Mouse (Mus musculus) central nervous system, embryonic 14 days (tissue): ENCODE measurements around the gene Wrap73. TPM values are rescaled to one million over a fixed set of nuclear protein-coding genes. Genes with fewer than 3 reads are reported as not detected.

Experiments
- polyA plus RNA-seq: library from polyadenylated mRNA; depleted of rRNA; stranded (reverse); fragments of >200 nt; gene quantifications from 2 replicates; pipeline ENCODE4 v1.2.3, GENCODE M21; 2012; rRNA removed

The Wrap73 gene
- 50.5 and 59.0 TPM in 2 replicates for polyA plus RNA-seq

DNA sequence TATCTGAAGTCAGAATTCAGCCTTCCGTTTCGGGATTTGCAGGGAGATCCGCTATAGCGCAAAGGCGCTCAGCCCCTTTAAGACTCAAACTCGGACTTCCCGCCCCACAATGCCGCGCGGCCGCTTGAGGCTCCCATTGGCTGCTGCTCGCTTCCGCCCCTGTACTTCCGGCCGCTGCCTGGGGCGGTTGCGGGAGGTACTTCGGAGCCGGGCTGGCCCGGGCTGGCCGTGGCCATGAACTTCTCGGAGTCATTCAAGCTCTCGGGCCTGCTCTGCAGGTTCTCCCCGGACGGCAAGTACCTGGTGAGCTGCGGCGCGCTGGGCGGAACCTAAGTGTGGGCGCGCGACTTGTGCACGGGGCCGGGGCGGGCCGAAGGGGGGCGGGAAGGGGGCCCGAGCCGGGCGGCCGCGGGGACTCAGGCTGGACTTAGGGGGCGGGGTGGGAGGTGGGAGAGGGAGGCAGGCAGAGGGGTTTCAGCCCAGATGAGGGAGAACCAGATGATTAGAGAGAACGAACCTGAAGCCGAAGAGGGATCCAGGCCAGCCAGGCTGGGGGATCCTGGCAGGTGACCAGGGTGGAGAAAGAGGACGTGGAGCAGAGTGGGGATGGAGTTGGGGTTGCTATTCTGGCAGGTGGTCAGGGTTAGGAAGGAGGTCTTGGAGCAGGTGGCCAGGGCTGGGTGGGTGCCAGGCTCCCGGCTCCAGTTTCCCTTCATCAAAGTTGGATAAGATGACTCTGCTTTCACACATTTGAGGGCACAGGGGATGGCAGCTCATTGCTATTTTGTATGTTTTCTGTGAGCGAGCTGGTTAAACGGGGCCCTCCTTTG is at the start of gene Wrap73:
Gene Wrap73, plus strand, starts transcription at position 162 of the 830 bp plus-strand sequence.

DNA sequence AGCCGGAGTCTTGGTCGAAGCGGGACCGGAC is 2.2 kb upstream of the Wrap73 start, which contains the start of gene Trp73:
Gene Trp73, minus strand, starts transcription at position 27 of the 31 bp plus-strand sequence.

DNA sequence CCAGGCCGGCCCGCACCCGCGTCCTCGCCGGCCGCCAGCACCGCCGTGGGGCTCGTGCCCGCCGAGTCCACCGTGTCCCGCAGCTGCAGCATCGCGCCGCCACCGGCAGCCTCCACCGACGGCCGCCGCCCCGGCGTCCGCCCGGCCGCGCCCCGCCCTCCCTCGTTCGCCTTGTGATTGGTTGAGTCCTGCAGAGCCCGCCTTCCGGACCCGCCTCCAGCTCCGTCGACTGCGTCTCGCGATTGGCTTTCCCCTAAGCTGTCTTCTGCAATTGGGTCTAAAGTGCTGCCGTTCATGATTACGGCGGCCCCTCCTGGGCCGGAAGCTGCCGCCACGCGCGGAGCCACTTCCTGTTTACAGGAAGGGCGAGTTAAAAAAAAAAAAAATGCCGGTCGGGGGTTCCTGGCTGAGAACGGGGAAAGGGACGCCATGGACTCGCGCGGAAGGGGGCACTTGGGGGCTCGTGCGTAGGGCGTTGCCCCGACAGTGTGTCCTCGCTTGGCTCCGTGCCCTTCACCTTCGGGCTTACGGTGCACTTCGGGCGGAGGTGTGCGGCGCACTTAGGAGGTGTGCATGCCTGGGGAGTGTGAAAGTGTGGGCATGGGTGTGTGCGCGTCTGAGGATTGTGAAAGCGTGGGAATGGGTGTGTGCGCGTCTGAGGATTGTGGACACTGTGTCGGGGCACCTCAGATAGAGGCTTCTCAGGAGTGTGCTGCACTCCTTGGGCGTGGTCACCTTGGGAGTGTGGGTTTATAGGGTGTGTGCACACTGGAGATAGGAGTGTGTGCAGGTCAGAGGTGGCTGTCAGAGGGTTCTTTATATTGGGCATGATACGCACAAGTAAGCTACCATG is 18.6 kb downstream of the Wrap73 start, which contains the start of gene Tprgl:
Gene Tprgl, minus strand, starts transcription at position 129 of the 853 bp plus-strand sequence.

DNA sequence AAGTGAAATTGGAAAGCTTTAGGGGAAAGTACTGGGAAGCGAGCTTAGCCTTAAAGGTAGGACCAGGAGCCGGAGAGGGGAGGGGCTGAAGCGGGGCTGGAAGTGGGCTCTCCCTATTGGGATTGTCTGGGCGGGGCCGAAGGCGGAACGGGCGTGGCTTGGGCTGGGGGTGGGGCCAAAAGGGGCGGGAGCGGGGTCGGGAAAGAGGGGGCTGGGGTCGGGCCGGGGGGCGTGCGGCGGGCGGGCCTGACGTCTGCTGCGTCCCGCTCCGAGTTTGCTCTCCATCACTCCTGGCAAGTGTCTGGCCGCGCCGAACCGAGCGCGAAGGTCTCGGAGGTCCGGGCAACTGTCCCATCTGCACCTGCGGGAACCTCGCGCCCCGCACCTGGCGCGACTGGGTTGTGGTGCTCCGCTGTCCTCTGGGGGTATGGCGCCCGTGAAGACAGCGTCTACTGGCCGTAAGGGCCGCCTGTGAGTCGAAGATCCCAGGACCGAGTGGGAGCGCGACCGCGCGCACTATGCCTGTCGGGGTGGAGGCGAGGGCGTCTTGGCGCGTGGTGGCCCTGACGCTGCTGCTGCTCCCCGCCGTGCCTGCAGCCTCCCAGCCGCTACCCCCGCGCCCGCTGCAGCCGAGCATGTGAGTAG is 28.5 kb downstream of the Wrap73 start, which contains the start of gene Megf6:
Gene Megf6, plus strand, starts transcription at position 225 of the 645 bp plus-strand sequence.

Other genes with a start within 250 kb of the Wrap73 start
- 41.6 and 45.3 TPM in 2 replicates for gene A430005L14Rik, start 185.1 kb upstream of the Wrap73 start, polyA plus RNA-seq
- 21.5 and 22.3 TPM in 2 replicates for gene Dffb, start 167.2 kb upstream of the Wrap73 start, polyA plus RNA-seq
- 16.4 and 16.9 TPM in 2 replicates for gene Cep104, start 167.2 kb upstream of the Wrap73 start, polyA plus RNA-seq
- 58.0 and 62.6 TPM in 2 replicates for gene Lrrc47, start 130.6 kb upstream of the Wrap73 start, polyA plus RNA-seq
- gene Smim1, start 116.1 kb upstream of the Wrap73 start, polyA plus RNA-seq = 6.4 and 7.5 TPM in 2 replicates
- not detected in 2 replicates for gene Ccdc27, start 99.7 kb upstream of the Wrap73 start, polyA plus RNA-seq
- 3.1 and 5.3 TPM in 2 replicates for gene Trp73, start 2.2 kb upstream of the Wrap73 start, polyA plus RNA-seq
- gene Tprgl, start 18.3 kb downstream of the Wrap73 start, polyA plus RNA-seq = 122 and 127 TPM in 2 replicates
- gene Megf6, start 28.4 kb downstream of the Wrap73 start, polyA plus RNA-seq = 11.6 and 25.3 TPM in 2 replicates
- gene Arhgef16, start 159.3 kb downstream of the Wrap73 start, polyA plus RNA-seq = 0.39 and 2.0 TPM in 2 replicates
- 0.06 TPM in 1 of 2 replicates, not detected in the other for gene B230104I21Rik, start 193.8 kb downstream of the Wrap73 start, polyA plus RNA-seq